9 mouse cellular contexts compared by ENCODE assay signal in the genomic region with DNA sequence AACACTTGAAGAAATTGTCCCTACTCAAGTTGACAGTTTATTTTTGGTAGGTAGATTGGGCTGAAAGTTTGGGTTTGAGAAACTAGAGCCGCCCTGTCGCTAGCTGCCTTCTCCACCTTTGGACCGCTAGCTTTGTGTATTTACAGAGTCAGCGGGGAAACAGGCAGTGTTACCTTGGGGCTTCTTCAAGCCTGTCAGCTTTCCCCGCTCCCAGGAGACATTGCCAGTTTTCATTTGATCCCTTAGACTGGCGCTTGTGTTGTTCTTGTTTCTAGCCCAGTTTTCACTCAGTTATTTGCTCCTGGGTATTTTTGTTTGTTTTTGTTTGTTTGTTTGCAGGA. TPM values are rescaled to one million over a fixed set of nuclear protein-coding genes. Genes with fewer than 3 reads are reported as not detected.
DNase-seq lines count a peak whose midpoint lies in the region; ATAC-seq and TF ChIP-seq lines count a peak whose summit lies in the region.
"Had no signal": no experiment of that assay in that cellular context is flagged by ENCODE, and none has a peak within 500 bp of the region (broad histone marks: within the 10 kb centered on the region; RNA-seq: fewer than 3 reads in every experiment).

No protein-coding gene starts in this region.

- no peak for TF ChIP-seq CTCF in stomach, postnatal 0 days (IDR thresholded peaks at IDR 0.05; ENCODE audit: low read depth)

- no peak for TF ChIP-seq EP300 in stomach, postnatal 0 days (optimal IDR thresholded peaks at IDR 0.05)

- H3K4me1 ChIP-seq in lung, embryonic 16.5 days (replicated peaks; ENCODE audit: control insufficient read depth, insufficient read depth, low read length), result peaks cover 7% of the 10 kb centered on the region
- peaks cover 16% of the 10 kb centered on the region for H3K4me1 ChIP-seq in hindbrain, embryonic 15.5 days (replicated peaks)
- peaks cover 12% of the 10 kb centered on the region for H3K4me1 ChIP-seq in limb, embryonic 15.5 days
- H3K4me1 ChIP-seq in stomach, postnatal 0 days (replicated peaks; ENCODE audit: control insufficient read depth, insufficient read depth), result 0 out of 2 replicates have a peak, but pooled peaks cover 4% of the 10 kb centered on the region

- no peak for ATAC-seq in lung, embryonic 16.5 days (ENCODE audit: low read depth)
- ATAC-seq in hindbrain, embryonic 15.5 days (ENCODE audit: low FRiP score, low read depth), result no peak
- no peak for ATAC-seq in limb, embryonic 15.5 days (ENCODE audit: insufficient number of reproducible peaks, low FRiP score, low TSS enrichment, low read depth)
- ATAC-seq in stomach, postnatal 0 days (ENCODE audit: low FRiP score, low TSS enrichment), result no peak

- 66% methylated on average over 6 of the region's 6 CpGs for WGBS in lung, embryonic 16.5 days
- 90% methylated on average over 6 of the region's 6 CpGs for WGBS in hindbrain, embryonic 15.5 days
- WGBS in limb, embryonic 15.5 days, result 82% methylated on average over 6 of the region's 6 CpGs
- WGBS in stomach, postnatal 0 days, result 61% methylated on average over 6 of the region's 6 CpGs

- H3K27me3 ChIP-seq in lung, embryonic 16.5 days (ENCODE audit: control insufficient read depth, insufficient read depth, low read depth, low read length), result no peaks in the 10 kb centered on the region
- 0 out of 2 replicates have a peak, but pooled peaks cover 10% of the 10 kb centered on the region for H3K27me3 ChIP-seq in hindbrain, embryonic 15.5 days
- H3K27me3 ChIP-seq in limb, embryonic 15.5 days, result peaks cover 6% of the 10 kb centered on the region; the same call in 1 of the 2 replicates
- no peaks in the 10 kb centered on the region for H3K27me3 ChIP-seq in stomach, postnatal 0 days (ENCODE audit: control insufficient read depth, insufficient read depth, low read length)

- H3K9me3 ChIP-seq in lung, embryonic 16.5 days (ENCODE audit: control insufficient read depth, low read length), result no peaks in the 10 kb centered on the region
- no peaks in the 10 kb centered on the region for H3K9me3 ChIP-seq in hindbrain, embryonic 15.5 days
- H3K9me3 ChIP-seq in limb, embryonic 15.5 days, result no peaks in the 10 kb centered on the region
- H3K9me3 ChIP-seq in stomach, postnatal 0 days (ENCODE audit: control insufficient read depth, low read length), result no peaks in the 10 kb centered on the region

- H3K36me3 ChIP-seq in lung, embryonic 16.5 days (ENCODE audit: control insufficient read depth, insufficient read depth, low read length), result no peaks in the 10 kb centered on the region; the same call in 1 of the 2 replicates
- H3K36me3 ChIP-seq in hindbrain, embryonic 15.5 days, result peaks cover 16% of the 10 kb centered on the region
- H3K36me3 ChIP-seq in limb, embryonic 15.5 days, result peaks cover 23% of the 10 kb centered on the region
- peaks cover 3% of the 10 kb centered on the region; the same call in 1 of the 2 replicates for H3K36me3 ChIP-seq in stomach, postnatal 0 days (ENCODE audit: control insufficient read depth, insufficient read depth, low read length)

- no peak overlapping the region for H3K9ac ChIP-seq in lung, embryonic 16.5 days (ENCODE audit: low read length)
- no peak overlapping the region for H3K9ac ChIP-seq in hindbrain, embryonic 15.5 days
- H3K9ac ChIP-seq in limb, embryonic 15.5 days, result no peak overlapping the region
- H3K9ac ChIP-seq in stomach, postnatal 0 days (ENCODE audit: low read length), result no peak overlapping the region

- H3K27ac ChIP-seq in lung, embryonic 16.5 days (ENCODE audit: low read length), result no peak overlapping the region
- no peak overlapping the region for H3K27ac ChIP-seq in hindbrain, embryonic 15.5 days (replicated peaks)
- H3K27ac ChIP-seq in limb, embryonic 15.5 days, result no peak overlapping the region
- no peak overlapping the region for H3K27ac ChIP-seq in stomach, postnatal 0 days (replicated peaks)

- peak overlapping the region; percentile 82 for H3K4me3 ChIP-seq in lung, embryonic 16.5 days (ENCODE audit: low read length)
- peak overlapping the region; percentile 88 for H3K4me3 ChIP-seq in hindbrain, embryonic 15.5 days
- peak overlapping the region; percentile 90 for H3K4me3 ChIP-seq in limb, embryonic 15.5 days
- no peak overlapping the region for H3K4me3 ChIP-seq in stomach, postnatal 0 days (ENCODE audit: low read depth, low read length)

- no peak for DNase-seq in lung, adult 18-20 months
- no peak for DNase-seq in stomach, postnatal 0 days (ENCODE audit: low spot score)
- no peak for DNase-seq in cerebellum, postnatal 36 days
- no peak for DNase-seq in adrenal gland, postnatal 25 days
- no peak for DNase-seq in thymus, postnatal 10 days (ENCODE audit: low spot score in 2 of 2)
- DNase-seq: embryo, embryonic 11 days had no signal

- H3K4me2 ChIP-seq in lung, embryonic 16.5 days (ENCODE audit: low read depth, low read length), result peak overlapping the region; percentile 68
- H3K4me2 ChIP-seq in hindbrain, embryonic 15.5 days, result peak overlapping the region; percentile 74
- peak overlapping the region; percentile 81; the same call in 1 of the 2 replicates for H3K4me2 ChIP-seq in limb, embryonic 15.5 days
- peak overlapping the region; percentile 85 for H3K4me2 ChIP-seq in stomach, postnatal 0 days (replicated peaks; ENCODE audit: low read depth)

RNA-seq across cellular contexts. Expression of a gene that starts 1.3 kb away (rescaled TPM):
- polyA plus RNA-seq in lung, embryonic 16.5 days (2015; fragmentation: Nextera tagmentation; extraction: Ambion mirVana), result 54.5 and 55.5 TPM in 2 replicates
- 33.5 and 33.6 TPM in 2 replicates for polyA plus RNA-seq in hindbrain, embryonic 15.5 days (2015; fragmentation: Nextera tagmentation; extraction: Ambion mirVana)
- 57.4 and 58.5 TPM in 2 replicates for polyA plus RNA-seq in limb, embryonic 15.5 days (2015; fragmentation: Nextera tagmentation; extraction: Ambion mirVana)
- polyA plus RNA-seq in stomach, postnatal 0 days (2015; fragmentation: Nextera tagmentation; extraction: Ambion mirVana), result 31.1 and 35.3 TPM in 2 replicates
- 59.1 and 73.9 TPM in 2 replicates for total RNA-seq in adrenal gland, postnatal 25 days (2021)
